Mouse (Mus musculus) heart, embryonic 16.5 days (tissue): ENCODE measurements around the gene AI467606. TPM values are rescaled to one million over a fixed set of nuclear protein-coding genes. Genes with fewer than 3 reads are reported as not detected.
"Not testable (repeated sequence)": the region's sequence is repeated elsewhere in the genome, so short reads cannot be mapped to it uniquely, and the experiment has no call there.

ENCODE experiments used
- ATAC-seq: fragments of 200-750 bp; cut with Nextera tagmentation; replicated peaks from 2 replicates; pipeline ENCODE4 v1.8.0; 2017; ENCODE audit warnings: moderate number of reproducible peaks; ENCODE audit not compliant: insufficient read depth, low FRiP score; ENCODE audit errors: extremely low read depth
- H3K27ac ChIP-seq: fragments of 300-500 bp; sonication (generic); 2 replicates; pipeline ENCODE4 v1.5.1; 2014; ENCODE audit warnings: mild to moderate bottlenecking, low read length, control low read depth, moderate library complexity
- H3K27me3 ChIP-seq: fragments of 300-500 bp; sonication (generic); 2 replicates; pipeline ENCODE4 v1.6.1; 2014; ENCODE audit warnings: low read length, mixed read lengths; ENCODE audit not compliant: control insufficient read depth, insufficient read depth
- H3K36me3 ChIP-seq: fragments of 300-500 bp; sonication (generic); 2 replicates; pipeline ENCODE4 v1.6.1; 2014; ENCODE audit not compliant: control insufficient read depth, insufficient read depth
- H3K4me1 ChIP-seq: fragments of 300-500 bp; sonication (generic); 2 replicates; pipeline ENCODE4 v1.6.1; 2014; ENCODE audit warnings: low read length, mixed read lengths; ENCODE audit not compliant: control insufficient read depth, insufficient read depth
- H3K4me2 ChIP-seq: fragments of 300-500 bp; sonication (generic); 2 replicates; pipeline ENCODE4 v1.6.1; 2014; ENCODE audit warnings: low read depth, mild to moderate bottlenecking, control low read depth, low read length
- H3K4me3 ChIP-seq: fragments of 300-500 bp; sonication (generic); 2 replicates; pipeline ENCODE4 v1.5.1; 2014; ENCODE audit warnings: mild to moderate bottlenecking, control low read depth, low read length
- H3K9ac ChIP-seq: fragments of 300-500 bp; sonication (generic); 2 replicates; pipeline ENCODE4 v1.6.1; 2014; ENCODE audit warnings: low read length, control low read depth
- H3K9me3 ChIP-seq: fragments of 300-500 bp; sonication (generic); replicated peaks from 2 replicates; pipeline ENCODE4 v1.6.1; 2016; ENCODE audit warnings: low read length; ENCODE audit not compliant: control insufficient read depth
- WGBS: fragments of 180-500 bp; shearing (Covaris S2); extraction: QIAGEN DNeasy Blood & Tissue Kit; methylation state at CpG from one replicate; pipeline ENCODE4 v1.1.7; 2014; 5-methylcytosine and 5-hydroxymethylcytosine counted together
- polyA plus RNA-seq: library from polyadenylated mRNA; unstranded; fragments of >200 nt; fragmentation: Nextera tagmentation; extraction: Ambion mirVana; gene quantifications from 2 replicates; pipeline ENCODE4 v1.2.1, GENCODE M21; 2015

Gene AI467606
- polyA plus RNA-seq, 1 experiment from 2014 or later = 8.4 TPM

GRCm38 (mm10) chr7:127077692-127078091 is 13.5 kb upstream of the AI467606 start:
- no peak for ATAC-seq
- Histone ChIP-seq H3K4me1 (no peaks in the 10 kb centered on the region; the same call in 1 of the 2 replicates), H3K9me3 (no peaks in the 10 kb centered on the region), H3K27ac (no peak overlapping the region), H3K4me3 (no peak overlapping the region), H3K36me3 (no peaks in the 10 kb centered on the region), H3K27me3 (no peaks in the 10 kb centered on the region), H3K9ac (no peak overlapping the region), H3K4me2 (no peak overlapping the region)
- 84% methylated on average over 3 of the region's 3 CpGs for WGBS

DNA sequence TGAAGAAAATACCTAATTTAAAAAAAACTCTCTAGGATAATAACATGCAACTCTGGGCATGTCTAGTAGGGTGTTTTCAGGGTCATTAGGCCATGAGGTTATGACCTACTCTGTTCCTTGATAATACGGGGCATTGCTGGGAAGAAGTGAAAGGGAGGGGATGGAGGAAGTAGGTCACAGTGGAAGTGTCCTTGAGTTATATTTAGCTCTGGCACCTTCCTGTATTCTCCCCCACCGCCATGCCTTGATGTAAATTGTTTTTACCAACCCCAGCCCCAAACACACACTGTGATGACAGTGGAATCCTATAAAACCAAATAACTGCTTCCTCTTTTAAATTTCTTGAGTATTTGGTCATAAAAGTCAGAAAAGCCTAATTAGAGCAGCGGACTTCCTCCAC is 11.1 kb upstream of the AI467606 start:
- H3K9me3 ChIP-seq = no peaks in the 10 kb centered on the region
- no peaks in the 10 kb centered on the region for H3K4me1 ChIP-seq
- no peaks in the 10 kb centered on the region for H3K36me3 ChIP-seq

DNA sequence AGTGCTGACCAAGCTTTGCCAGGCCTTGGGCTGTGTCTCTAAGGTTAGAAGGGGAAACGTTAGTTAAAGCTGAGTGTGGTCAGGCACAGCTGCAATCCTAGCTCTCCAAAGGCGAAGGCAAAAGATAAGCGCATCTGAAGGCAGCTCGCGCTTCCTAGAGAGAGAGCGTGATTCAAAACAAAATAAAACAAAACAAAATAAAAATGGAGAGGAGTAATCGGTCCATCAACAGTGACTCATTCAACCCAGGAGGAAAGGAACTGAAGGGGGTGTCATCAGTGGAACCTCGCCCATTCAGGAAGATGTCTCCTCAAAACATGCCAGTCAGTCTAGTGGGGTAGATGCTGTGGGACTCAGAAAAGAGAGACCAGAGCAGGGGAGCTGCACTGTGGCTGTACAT is 8.9 kb upstream of the AI467606 start:
- no peaks in the 10 kb centered on the region for H3K27me3 ChIP-seq
- ATAC-seq = no peak
- no peak overlapping the region for H3K4me3 ChIP-seq
- H3K27ac ChIP-seq = no peak overlapping the region
- no peaks in the 10 kb centered on the region for H3K36me3 ChIP-seq
- H3K9ac ChIP-seq = no peak overlapping the region
- H3K4me1 ChIP-seq = no peaks in the 10 kb centered on the region
- H3K4me2 ChIP-seq = no peak overlapping the region
- H3K9me3 ChIP-seq = no peaks in the 10 kb centered on the region
- 58% methylated on average over 8 of the region's 8 CpGs for WGBS

More for the DNA sequence above, 11.1 kb upstream of the AI467606 start:
- ATAC-seq = no peak
- H3K4me3 ChIP-seq = no peak overlapping the region
- no peaks in the 10 kb centered on the region for H3K27me3 ChIP-seq
- H3K4me2 ChIP-seq = no peak overlapping the region
- H3K9ac ChIP-seq = no peak overlapping the region
- 51% methylated on average over 3 of the region's 3 CpGs for whole genome bisulfite sequencing
- no peak overlapping the region for H3K27ac ChIP-seq

DNA sequence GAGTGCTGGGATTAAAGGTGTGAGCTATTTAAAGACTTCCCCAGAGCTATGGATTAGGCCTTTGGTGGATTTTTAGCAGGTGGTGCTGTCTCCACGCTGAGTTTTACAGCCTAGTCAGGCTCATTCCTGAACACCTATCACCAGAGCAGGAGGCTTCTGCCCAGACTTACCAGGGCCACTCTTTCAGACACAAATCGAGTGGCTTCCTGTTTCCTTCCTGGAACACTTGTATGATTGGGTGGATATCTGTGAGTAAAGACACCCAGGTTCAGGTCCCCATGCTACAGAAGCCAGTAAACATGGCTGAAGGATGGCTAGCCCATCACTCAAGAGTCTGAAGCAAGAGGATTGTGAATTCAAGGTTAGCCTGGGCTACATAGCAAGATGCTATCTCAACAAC is 8.2 kb upstream of the AI467606 start:
- Histone ChIP-seq H3K27ac (no peak overlapping the region), H3K4me2 (no peak overlapping the region), H3K4me1 (no peaks in the 10 kb centered on the region), H3K27me3 (no peaks in the 10 kb centered on the region), H3K9me3 (no peaks in the 10 kb centered on the region), H3K9ac (no peak overlapping the region), H3K36me3 (no peaks in the 10 kb centered on the region), H3K4me3 (no peak overlapping the region)
- ATAC-seq = no peak
- 37% methylated on average over 2 of the region's 2 CpGs for WGBS

GRCm38 (mm10) chr7:127083689-127084088 is 7.5 kb upstream of the AI467606 start:
- no peaks in the 10 kb centered on the region for H3K9me3 ChIP-seq
- H3K4me1 ChIP-seq = peaks cover 2% of the 10 kb centered on the region; the same call in 1 of the 2 replicates
- H3K4me2 ChIP-seq = no peak overlapping the region
- no peaks in the 10 kb centered on the region for H3K27me3 ChIP-seq
- H3K9ac ChIP-seq = no peak overlapping the region
- no peaks in the 10 kb centered on the region for H3K36me3 ChIP-seq
- WGBS = 81% methylated on average over 4 of the region's 4 CpGs
- ATAC-seq = no peak
- no peak overlapping the region for H3K27ac ChIP-seq
- H3K4me3 ChIP-seq = no peak overlapping the region

DNA sequence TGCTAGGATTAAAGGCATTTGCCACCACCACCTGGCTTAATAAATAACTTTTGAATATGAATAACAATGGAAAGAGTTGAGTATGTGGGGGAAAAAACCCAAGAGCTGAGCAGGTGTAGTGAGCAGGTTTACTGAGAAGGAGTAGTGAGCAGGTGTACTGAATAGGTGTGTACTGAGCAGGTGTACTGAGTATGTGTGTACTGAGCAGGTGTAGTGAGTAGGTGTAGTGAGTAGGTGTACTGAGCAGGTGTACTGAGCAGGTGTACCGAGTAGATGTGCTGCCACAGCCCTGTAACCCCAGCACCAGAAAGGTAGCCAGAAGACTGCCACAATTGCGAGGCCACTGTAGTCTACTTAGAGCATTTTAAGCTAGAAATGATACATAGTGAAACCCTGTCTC is 6.4 kb upstream of the AI467606 start:
- H3K9me3 ChIP-seq = no peaks in the 10 kb centered on the region
- H3K27me3 ChIP-seq = no peaks in the 10 kb centered on the region
- no peak overlapping the region for H3K4me3 ChIP-seq
- no peak for ATAC-seq
- H3K27ac ChIP-seq = no peak overlapping the region
- H3K36me3 ChIP-seq = no peaks in the 10 kb centered on the region
- H3K9ac ChIP-seq = no peak overlapping the region
- 87% methylated on average over 2 of the region's 2 CpGs for WGBS
- H3K4me1 ChIP-seq = peaks cover 6% of the 10 kb centered on the region
- H3K4me2 ChIP-seq = no peak overlapping the region

DNA sequence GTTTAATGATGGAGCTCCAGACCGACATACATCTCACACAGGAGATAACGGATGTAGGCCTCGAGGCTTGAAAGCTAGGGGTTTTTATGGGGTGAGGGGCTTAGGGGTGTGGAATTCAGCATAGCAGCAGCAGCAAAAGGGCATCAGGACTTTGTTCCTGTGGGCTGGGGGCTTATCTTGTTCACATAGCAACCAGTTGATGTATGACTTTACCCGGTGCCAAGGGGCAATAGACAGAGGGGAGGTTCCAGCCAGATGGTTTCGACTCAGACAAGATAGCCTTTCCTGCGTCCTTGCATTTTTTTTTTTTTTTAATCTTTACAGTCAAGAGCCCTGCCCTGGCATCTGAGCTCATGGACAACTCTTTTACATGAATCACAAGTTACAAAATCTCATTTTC is 5.4 kb upstream of the AI467606 start:
- ATAC-seq, H3K27me3 ChIP-seq, H3K9ac ChIP-seq, H3K4me3 ChIP-seq, H3K4me2 ChIP-seq, H3K27ac ChIP-seq, H3K9me3 ChIP-seq, H3K36me3 ChIP-seq, H3K4me1 ChIP-seq: not testable (repeated sequence)
- 33% methylated on average over 6 of the region's 6 CpGs for WGBS

DNA sequence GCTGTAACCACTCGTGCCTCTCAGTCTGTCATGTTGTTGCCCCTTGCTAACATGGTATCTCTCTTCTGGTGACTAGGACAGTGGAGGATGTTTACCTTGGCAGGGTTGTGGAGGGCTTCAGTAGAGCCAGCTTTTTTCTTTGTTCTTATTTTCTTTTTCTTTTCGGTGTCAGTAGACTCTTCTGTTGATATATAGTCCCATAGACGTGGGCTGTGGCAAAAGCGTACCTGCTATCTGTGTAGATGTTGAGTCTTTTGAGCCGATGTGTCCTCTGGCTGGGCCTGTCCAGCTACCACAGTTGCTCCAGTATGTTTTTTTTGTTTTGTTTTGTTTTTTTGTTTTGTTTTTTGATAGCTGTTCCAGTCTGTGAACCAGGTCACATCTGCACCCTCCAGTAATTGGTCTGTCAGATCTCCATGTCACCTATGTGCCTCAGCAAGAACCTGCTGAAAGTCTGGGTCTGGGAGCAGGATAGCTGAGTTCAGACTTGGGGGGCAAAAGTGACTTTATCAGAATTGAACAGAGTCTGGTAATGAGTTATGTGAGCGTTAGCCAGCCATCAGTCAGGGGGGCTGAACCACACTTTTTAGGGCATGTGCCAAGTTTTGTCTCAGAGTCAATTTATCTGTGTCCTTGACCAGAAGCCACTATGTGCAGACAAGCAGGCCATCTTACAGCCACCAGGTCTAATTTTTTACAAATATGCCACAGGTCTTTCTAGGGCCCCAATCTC is 3.7 kb upstream of the AI467606 start, which contains the start of gene Zg16:
Zg16 (minus strand) TSS at position 51 of the 733 bp plus-strand sequence.
- H3K9me3 ChIP-seq, H3K27me3 ChIP-seq, ATAC-seq: not testable (repeated sequence)

GRCm38 (mm10) chr7:127088083-127088482 is 3.1 kb upstream of the AI467606 start:
- 78% methylated on average over 3 of the region's 3 CpGs for WGBS
- H3K4me1 ChIP-seq = peaks cover 6% of the 10 kb centered on the region

More for the DNA sequence above, 3.7 kb upstream of the AI467606 start, which contains the start of gene Zg16:
- 65% methylated on average over 6 of the region's 6 CpGs for WGBS
- not testable (repeated sequence) for H3K9ac ChIP-seq, H3K4me1 ChIP-seq, H3K4me3 ChIP-seq, H3K27ac ChIP-seq, H3K36me3 ChIP-seq, H3K4me2 ChIP-seq

More at GRCm38 (mm10) chr7:127088083-127088482, 3.1 kb upstream of the AI467606 start:
- no peak for ATAC-seq
- Histone ChIP-seq H3K27me3 (no peaks in the 10 kb centered on the region), H3K9me3 (no peaks in the 10 kb centered on the region), H3K27ac (no peak overlapping the region), H3K36me3 (no peaks in the 10 kb centered on the region), H3K4me2 (no peak overlapping the region), H3K4me3 (no peak overlapping the region), H3K9ac (no peak overlapping the region)
